Mouse (Mus musculus): Measurements from ENCODE around the gene Rabl6.

Rabl6 gene

DNA sequence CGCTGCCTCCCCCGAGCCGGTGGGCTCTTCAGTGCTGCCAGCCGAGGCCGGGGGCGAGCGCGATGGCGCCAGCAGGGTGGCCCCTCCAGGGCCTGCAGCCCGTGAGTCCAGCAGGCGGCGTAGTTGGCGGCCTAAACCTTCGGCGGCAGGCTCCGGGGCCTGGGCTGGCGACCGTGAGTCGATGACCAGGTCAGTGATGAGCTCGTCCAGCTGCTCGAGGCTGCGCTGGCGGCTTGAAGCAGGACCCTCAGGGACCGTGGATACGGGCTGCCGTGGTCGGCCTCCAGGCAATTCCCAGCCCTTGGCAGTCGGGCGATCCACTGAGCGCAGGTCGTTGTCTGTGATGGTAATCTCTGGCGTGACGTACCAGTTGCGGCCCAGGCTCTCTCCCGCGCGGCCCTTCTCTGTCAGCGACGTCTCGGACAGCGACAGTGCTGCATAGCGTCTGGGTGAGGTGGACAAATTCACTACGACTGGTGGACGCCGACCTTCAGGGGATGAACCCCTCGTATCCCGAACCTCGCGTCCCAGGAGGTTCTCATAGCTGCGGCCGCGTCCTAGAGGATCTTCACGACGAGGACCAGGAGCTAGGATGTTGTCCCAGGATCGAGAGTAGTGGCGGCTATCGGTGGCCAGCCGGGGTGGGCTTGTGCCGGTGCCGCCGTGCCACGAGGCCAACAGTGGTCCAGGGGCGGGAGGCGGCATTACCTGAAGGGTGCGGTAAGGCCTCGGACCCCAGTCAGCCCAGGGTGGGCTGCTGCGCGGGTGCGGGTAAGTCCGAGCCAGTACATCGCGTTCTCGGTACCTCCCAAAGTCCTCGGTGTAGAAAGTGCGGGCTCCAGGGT lies 30.1 kb downstream of the Rabl6 start:
- in situ Hi-C loops (cut with MboI; ENCODE audit: low pct_unique_long_range_greater_than_20kb in 1 of 2, low sequenced_read_pairs in 2 of 2, unreplicated experiment in 1 of 2): no loop called here

DNA sequence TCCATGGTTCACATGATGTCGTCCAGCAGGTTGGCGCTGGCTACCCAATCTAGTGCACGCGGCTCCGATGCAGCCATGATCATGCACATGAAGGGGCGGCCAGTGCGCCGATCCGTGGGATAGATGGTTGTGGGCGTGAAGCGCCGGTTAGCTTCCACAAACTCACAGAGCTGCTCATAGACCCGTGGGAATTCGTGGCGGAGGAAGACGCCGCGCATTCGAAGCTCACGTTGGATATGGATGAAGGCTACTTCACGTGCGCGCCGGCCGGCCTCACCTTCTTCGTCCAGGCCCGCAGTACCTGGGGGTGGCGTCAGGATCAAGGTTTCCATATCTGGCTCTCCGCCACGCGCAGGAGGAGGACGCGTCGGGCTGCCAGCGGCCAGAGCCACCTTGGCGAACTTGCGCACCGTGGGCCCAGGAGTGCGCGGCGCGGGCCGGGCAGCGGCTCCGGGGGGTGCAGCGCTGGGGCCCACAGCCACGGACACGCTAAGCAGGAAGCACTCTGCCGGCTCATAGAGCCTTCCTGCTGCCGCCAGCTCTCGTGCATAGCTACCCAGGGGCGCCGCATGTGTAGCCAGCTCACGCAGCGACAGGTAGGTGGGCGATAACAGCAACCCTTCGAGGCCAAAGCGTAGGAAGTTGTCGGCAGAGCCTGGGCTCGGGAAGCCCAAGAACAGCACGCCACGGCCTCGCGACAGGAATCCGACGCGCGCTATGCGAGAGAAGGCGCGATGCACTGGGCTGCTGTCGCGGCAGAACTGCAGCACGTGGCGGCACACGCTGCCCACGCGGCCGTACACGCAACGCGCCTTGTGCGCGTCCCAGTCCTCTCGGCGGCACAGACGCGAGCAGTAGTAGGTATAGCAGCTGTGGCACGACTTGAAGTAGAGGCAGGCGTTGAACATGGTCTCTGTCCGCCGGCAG lies 31.1 kb downstream of the Rabl6 start:
- in situ Hi-C loops (cut with MboI; ENCODE audit: low pct_unique_long_range_greater_than_20kb in 1 of 2, low sequenced_read_pairs in 2 of 2, unreplicated experiment in 1 of 2): no loop called here

DNA sequence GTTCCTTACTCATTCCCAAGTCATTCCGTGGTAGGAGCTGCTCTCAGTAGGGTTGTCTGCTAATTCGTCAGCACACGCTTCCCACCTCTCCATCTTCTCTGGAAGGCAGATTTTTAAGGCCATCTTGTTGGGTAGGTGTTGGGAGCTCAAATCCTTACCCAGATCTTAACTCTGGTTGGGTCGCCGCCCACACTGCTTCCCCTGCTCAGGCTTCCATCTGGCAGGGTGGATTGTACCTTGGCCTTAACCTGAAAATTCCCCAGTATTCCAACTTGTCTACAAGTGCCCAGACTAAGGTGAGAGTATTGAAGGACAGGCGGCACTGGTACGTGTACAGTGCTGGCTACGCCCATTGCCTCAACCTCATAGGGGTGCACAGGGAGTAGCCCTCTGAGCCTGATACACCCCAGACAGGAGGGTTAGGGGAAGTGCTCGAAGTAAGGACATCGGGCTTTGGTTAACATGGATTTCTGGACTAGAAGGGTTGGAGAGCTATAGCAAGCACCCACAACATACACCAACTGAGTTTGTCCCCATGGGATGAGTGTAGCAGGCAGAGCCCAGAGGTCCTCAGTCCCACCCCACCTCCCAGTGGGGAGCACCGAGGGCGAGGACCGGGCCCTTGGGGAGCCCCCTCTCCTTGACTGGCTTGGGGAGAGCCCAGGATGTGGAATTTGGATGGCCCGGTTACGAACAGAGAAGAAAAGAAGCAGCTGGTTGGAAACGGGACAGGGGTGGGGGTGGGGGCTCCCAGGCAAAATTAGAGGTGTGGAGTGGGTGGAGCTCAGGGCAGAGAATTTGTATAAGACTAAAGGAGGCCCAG lies 32.1 kb downstream of the Rabl6 start:
- in situ Hi-C loops (cut with MboI; ENCODE audit: low pct_unique_long_range_greater_than_20kb in 1 of 2, low sequenced_read_pairs in 2 of 2, unreplicated experiment in 1 of 2): no loop called here

DNA sequence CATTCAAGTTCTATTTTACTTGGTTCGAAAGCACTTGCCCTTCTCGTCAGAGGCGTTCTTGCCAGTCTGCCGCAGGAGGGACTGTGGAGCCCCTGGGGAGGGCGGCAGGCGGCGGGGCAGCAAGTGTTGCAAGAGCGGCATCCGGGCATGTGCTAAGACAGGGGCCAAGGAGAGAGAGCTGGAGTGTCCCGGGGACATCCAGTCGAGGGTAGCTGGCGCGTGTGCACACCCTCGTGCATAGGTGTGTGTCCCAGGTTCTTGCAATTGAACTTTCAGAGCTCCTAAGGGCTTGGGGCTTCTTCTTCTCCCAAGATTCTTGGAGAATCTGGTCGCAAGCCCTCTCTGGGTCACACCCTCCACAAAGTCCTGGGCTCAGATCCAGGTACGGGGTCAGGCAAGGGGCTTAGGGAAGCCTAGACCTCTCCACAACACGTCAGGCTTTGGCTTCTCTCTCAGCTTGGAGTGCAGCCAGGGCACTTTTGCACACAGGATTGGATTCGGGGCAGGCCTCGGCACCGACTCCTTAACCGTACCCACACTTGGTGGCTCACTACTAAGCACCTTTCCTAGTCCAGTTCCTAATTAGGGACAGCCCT lies 32.8 kb downstream of the Rabl6 start:
- in situ Hi-C loops (cut with MboI; ENCODE audit: low pct_unique_long_range_greater_than_20kb in 1 of 2, low sequenced_read_pairs in 2 of 2, unreplicated experiment in 1 of 2): no loop called here

DNA sequence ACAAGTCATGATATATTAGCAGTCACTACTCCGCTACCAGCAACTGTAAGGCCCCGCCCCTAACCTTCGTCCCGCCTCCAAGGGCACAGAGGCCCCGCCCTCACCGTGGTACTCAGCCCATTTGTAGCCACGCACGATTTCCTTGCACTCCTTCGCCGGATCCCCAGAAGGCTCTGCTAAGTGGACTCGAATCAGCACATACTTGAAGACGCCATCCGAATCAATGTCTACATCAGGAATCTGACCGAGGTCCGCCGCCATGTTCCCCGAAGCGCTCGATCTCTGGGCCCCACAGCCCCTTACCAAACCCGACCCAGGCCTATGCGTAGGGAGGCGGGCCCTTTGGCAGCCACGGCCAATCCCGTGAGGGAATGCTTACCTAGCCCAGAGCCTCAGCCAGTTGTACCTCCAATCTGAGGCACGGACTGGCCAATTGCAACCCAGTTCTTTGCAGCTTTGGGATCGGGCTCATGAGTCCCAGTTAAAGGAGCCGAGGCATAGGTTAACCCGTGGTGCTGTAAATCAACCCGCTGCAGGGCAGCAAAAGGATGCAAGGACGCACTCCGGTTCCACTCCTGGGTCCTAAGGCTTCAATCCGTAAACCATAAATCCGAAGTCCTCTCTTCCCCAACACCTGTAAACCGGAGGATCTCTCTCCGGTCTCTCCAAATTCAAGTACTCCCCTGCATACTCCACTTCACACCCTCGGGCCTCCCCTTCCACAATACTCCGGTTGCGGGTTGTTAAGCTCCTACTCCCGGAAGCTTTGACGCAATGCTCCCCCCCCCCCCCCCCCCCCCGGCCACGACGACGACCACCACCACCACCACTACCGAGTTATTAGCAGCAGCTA lies 33.5 kb downstream of the Rabl6 start, which contains the start of the genes Mamdc4 and Phpt1:
Mamdc4 (minus strand) TSS at position 267 of the 853 bp plus-strand sequence.
Phpt1 (minus strand) TSS at position 646 of the 853 bp plus-strand sequence.
- in situ Hi-C loops (cut with MboI; ENCODE audit: low pct_unique_long_range_greater_than_20kb in 1 of 2, low sequenced_read_pairs in 2 of 2, unreplicated experiment in 1 of 2): no loop called here

DNA sequence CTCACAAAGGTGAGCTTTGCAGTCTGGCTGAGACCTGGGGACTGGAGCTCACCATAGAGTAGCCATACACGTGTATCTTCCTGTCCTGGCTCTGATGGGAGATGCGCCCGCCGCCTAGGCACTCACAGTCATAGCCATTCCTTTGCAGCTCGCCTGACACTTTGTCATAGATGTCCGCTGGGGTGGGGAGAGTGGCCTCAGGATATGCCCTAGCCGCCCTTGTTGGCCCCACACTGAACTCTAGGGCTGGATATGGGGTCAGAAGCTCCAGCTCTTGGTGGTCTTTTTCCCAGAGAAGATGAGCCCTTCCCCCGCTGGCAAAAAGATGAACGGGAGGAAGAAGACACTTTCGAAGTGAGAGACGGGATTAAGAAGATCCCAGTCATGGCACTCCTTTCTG lies 34.2 kb downstream of the Rabl6 start:
- in situ Hi-C loops (cut with MboI; ENCODE audit: low pct_unique_long_range_greater_than_20kb in 1 of 2, low sequenced_read_pairs in 2 of 2, unreplicated experiment in 1 of 2): no loop called here

DNA sequence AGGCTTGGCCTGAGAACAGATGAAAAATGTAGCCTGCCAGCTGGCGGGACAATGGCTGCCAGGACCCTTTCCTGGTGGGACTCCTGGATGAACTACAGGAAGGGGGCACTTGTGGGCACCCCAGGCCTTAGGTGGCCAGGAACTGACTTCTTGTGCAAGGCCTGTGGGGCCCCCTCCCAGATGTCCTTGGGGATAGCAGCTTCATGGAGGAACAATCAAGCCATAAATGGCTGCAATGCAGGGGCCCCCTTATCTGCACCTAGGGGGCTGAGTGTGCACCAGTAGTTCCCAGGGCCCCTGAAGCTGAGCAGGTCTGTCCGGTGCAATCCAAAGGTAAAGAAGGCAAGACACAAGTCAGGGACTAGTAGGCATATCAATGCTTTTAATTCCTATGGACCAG lies 35.3 kb downstream of the Rabl6 start:
- in situ Hi-C loops (cut with MboI; ENCODE audit: low pct_unique_long_range_greater_than_20kb in 1 of 2, low sequenced_read_pairs in 2 of 2, unreplicated experiment in 1 of 2): no loop called here

DNA sequence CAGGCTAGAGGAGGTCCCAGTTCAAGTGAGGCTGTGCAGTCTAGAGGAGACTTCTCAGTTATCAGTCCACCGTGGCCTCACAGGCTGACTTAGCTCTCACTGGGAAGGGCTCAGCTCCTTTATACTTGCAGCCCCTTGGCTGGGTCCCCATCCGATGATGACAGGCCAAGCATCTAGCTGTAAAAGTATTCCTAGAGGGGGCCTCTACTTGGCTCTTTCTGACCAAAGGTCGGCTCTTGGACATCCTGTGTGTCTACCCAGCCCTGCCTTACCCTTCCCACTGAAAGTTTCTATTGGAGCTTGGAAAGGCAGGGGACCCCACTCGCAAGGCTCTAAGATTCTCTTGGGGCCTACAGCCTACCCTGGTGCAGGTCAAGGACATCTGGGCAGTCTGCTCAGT lies 37.1 kb downstream of the Rabl6 start:
- in situ Hi-C loops (cut with MboI; ENCODE audit: low pct_unique_long_range_greater_than_20kb in 1 of 2, low sequenced_read_pairs in 2 of 2, unreplicated experiment in 1 of 2): no loop called here

DNA sequence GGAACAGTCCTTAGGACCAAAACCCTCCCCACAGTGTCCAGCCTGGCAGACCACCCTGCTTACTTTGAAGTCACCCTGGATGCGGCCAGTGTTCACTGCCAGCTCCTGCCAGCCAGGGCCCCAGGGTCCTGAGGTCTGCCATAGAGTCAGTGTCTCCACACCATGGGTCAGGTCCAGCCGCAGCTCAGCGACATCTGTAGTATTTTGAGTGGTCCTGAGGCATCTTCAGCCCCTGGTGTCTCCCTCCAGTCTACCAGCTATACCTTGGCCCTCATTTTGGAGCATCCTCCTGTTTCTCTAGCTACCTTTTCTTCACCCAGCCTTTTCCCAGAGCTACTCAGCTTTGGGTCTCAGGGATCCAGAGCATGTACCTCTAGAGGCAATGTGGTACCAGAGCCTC lies 39.0 kb downstream of the Rabl6 start:
- in situ Hi-C loops (cut with MboI; ENCODE audit: low pct_unique_long_range_greater_than_20kb in 1 of 2, low sequenced_read_pairs in 2 of 2, unreplicated experiment in 1 of 2): no loop called here

DNA sequence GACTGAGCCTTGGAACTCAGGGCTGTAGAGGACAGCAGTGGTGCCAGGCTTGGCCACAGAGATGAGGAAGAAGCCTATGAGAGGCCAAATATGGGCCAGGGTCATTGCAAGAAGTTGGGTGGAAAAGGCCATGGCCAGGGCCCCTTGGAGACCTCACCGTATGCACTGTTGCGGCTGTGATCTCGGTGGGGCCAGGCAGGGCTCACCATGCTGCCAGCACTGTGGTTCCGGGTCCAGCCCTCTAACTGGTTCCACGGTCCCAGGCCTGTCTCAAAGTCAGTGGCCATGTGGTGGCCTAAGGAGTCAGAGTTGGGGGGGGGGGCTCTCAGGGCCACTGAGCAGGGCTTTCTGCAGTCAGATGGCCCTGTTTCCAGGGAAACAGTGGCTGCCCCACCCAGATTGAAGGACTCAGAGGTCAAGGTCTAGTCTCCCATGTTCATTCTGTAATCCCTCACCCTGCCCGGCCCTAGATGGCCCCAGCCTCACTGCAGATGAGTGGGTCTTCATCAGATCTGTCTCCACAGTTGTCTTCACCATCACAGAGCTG lies 39.8 kb downstream of the Rabl6 start:
- in situ Hi-C loops (cut with MboI; ENCODE audit: low pct_unique_long_range_greater_than_20kb in 1 of 2, low sequenced_read_pairs in 2 of 2, unreplicated experiment in 1 of 2): no loop called here

DNA sequence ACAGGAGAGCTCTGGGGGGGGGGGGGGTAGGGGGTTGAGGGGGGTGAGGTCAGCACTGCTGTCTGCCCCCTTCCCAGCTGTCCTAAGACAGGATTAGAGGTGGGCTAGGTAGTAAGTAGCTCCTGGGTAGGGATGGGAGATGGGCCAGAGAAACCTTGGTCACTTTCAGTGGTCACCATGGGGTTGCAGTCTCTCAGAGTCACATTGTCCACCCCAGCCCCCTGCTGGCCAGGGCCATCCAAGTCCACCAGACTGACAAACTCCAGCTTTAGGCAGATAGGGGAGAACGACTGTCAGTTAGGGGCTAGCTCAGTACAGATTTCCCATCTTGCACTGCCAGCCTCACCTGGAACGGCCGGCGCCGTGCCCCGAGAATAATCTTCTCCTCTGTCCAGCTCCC lies 41.8 kb downstream of the Rabl6 start:
- in situ Hi-C loops (cut with MboI; ENCODE audit: low pct_unique_long_range_greater_than_20kb in 1 of 2, low sequenced_read_pairs in 2 of 2, unreplicated experiment in 1 of 2): no loop called here

DNA sequence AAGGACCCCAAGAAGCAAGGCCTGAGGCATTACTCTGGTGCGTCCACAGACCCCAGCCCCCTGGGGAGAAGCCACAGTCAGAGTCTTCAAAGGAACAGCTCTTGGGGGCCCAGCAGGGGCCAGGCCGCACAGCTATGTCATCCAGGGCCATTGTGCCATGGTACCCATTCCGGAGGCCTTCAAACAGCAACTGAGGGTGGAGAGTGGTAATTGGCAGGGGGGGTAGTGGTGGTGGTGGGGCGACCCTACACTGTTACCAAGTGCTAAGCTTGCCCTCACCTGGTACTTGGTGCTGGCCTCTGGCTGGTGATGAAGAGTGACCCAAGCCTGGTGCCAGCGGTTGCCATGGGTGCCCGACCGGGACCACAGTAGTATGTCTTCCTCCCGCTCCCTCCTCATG lies 42.6 kb downstream of the Rabl6 start:
- in situ Hi-C loops (cut with MboI; ENCODE audit: low pct_unique_long_range_greater_than_20kb in 1 of 2, low sequenced_read_pairs in 2 of 2, unreplicated experiment in 1 of 2): no loop called here

DNA sequence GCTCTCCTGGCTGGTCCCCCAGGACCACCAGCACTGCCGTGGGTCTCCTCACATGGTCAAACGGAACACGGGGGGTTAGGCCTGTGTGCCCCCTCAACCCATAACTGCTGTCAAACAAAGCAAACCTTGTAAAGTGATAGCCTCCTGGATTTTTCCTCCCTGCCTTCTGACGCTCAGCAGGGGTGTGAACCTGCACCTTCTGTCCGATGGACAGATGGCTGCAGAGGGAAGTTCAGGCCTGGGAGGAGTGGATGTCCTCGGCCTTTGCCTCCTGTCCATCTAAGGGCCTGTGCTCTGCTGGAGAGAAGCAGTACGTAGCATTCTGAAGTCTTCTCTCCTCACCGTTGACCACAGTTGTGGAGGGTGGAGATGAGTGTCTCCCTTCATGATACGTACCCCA lies 46.4 kb downstream of the Rabl6 start:
- in situ Hi-C loops (cut with MboI; ENCODE audit: low pct_unique_long_range_greater_than_20kb in 1 of 2, low sequenced_read_pairs in 2 of 2, unreplicated experiment in 1 of 2): no loop called here

DNA sequence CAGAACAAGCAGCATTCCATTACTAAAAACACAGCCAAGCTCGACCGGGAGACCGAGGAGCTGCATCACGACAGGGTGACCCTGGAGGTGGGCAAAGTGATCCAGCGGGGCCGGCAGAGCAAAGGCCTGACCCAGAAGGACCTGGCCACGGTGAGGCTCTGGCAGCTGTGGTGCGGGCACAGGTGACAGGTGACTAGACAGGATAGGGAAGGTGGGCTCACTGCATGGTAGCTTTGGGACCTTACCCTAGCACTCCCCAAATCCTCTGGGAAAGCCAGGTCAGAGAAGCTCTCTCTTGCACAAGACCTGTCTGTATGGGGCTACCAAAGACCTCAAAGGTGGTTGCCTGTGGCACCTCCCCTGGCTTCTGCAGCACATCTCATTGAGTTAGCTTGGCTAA lies 47.8 kb downstream of the Rabl6 start:
- in situ Hi-C loops (cut with MboI; ENCODE audit: low pct_unique_long_range_greater_than_20kb in 1 of 2, low sequenced_read_pairs in 2 of 2, unreplicated experiment in 1 of 2): no loop called here

DNA sequence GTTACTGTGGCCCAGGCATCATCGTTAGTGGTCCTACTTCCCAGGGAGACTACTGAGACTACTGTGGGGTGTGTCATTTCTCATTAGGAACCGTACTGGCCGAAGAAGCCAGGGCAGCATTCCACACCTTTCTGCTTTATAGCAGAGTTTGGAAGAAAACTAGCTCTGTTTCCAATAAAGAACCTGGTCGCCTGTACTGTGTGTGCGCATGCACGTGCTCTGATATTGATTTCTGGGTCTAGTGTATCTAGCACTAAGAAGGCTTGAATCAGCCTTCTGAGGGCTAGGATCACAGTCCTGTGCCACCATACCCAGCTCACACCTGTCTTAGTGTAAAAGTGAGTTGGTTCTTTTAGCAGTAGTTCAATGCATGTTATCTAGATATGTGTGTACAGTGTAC lies 49.5 kb downstream of the Rabl6 start:
- in situ Hi-C loops (cut with MboI; ENCODE audit: low pct_unique_long_range_greater_than_20kb in 1 of 2, low sequenced_read_pairs in 2 of 2, unreplicated experiment in 1 of 2): no loop called here

DNA sequence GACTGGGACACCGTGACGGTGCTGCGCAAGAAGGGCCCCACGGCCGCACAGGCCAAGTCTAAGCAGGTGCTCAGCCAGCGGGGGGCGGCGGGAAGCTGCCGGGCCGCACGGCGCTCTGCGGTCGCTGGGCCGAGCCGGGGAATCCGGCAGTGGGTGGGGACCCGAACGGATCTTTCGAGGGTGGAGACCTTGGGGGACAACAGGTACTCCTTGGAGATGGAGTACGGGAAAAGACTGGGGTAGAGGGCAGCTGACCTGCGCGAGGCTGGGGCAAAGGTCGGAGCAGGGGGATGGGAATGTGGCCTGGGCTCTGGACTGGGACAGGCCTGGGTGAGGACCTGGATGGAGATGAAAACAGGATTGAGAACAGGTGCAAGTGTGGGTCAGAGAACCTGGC lies 50.4 kb downstream of the Rabl6 start:
- in situ Hi-C loops (cut with MboI; ENCODE audit: low pct_unique_long_range_greater_than_20kb in 1 of 2, low sequenced_read_pairs in 2 of 2, unreplicated experiment in 1 of 2): no loop called here

DNA sequence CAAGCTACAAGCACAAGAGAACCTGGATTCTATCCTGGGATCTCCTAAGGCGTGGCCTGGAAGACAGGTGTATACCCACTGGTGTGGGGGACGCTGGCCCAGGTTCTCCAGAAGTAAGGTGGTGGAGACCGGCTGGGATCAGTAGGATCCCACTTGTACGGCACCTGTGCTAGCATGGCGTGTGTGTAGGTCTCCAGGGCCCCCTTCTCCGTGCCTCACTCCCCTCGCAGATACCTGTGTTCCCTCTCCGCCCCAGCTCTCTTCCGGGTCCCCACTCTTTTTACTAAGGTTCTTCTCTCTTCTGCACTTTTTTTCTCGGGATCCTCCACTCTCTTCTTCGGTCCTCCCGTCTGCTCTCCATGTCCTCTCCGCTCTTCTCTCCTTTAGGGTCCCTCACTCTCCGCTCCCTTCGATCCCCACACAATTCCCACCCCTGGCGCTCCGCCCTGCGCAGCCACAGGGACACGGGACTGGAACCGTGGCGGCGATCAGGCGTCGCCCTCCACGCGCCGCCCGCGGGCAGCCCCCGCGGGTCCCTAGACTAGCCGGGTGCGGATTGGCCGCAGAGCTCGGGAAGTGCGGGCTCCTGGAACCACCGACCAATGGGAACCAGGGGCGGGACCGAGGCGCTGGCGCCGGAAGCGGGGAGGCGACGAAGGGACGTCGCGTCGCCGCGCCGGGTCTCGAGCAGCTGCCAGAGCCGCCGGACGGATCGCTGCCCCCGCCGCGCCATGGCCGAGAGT lies 50.9 kb downstream of the Rabl6 start, which contains the start of gene Edf1:
Edf1 (plus strand) TSS at position 627 of the 743 bp plus-strand sequence.
- in situ Hi-C loops (cut with MboI; ENCODE audit: low pct_unique_long_range_greater_than_20kb in 1 of 2, low sequenced_read_pairs in 2 of 2, unreplicated experiment in 1 of 2): no loop called here

All from mouse embryonic stem cell (cell line).